26 mouse cellular contexts compared by ENCODE assay signal in the genomic region with DNA sequence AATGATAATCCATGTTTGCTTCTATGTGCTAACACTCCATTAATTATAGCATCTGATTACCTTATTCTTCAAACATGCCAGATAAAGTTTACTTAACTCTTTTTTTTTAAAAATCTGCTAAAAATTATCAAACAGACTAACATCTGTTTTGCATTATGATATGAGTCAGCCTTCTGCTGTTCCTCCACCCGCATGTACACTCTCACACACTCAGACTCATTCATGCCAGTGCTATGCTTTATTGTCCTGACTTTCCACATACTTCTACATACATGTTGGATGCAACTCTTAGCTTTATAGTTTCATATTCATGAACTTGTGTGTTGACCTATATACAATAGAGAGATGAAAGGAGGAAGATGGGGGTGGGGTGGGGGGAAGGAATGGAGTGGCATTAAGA. TPM values are rescaled to one million over a fixed set of nuclear protein-coding genes. Genes with fewer than 3 reads are reported as not detected.
DNase-seq lines count a peak whose midpoint lies in the region; ATAC-seq and TF ChIP-seq lines count a peak whose summit lies in the region.
"Had no signal": no experiment of that assay in that cellular context is flagged by ENCODE, and none has a peak within 500 bp of the region (broad histone marks: within the 10 kb centered on the region; RNA-seq: fewer than 3 reads in every experiment).

No protein-coding gene starts in this region.

- H3K4me2 ChIP-seq in heart, embryonic 11.5 days, result no peak overlapping the region
- H3K4me2 ChIP-seq in limb, embryonic 13.5 days (replicated peaks), result no peak overlapping the region
- H3K4me2 ChIP-seq: forebrain, embryonic 12.5 days; kidney, embryonic 15.5 days; liver, embryonic 15.5 days; midbrain, embryonic 13.5 days; stomach, embryonic 15.5 days had no signal

- no peaks in the 10 kb centered on the region for H3K36me3 ChIP-seq in heart, embryonic 11.5 days (ENCODE audit: control insufficient read depth, insufficient read depth, low read length)
- no peaks in the 10 kb centered on the region for H3K36me3 ChIP-seq in limb, embryonic 13.5 days
- H3K36me3 ChIP-seq: forebrain, embryonic 12.5 days; heart, embryonic 10.5 days; kidney, embryonic 15.5 days; liver, embryonic 15.5 days; midbrain, embryonic 13.5 days; stomach, embryonic 15.5 days had no signal

- intact Hi-C loops in heart, postnatal 14 days (cut with DNase I), result no loop called here
- intact Hi-C loops in gastrocnemius, adult 2 months (cut with DNase I), result no loop called here

- H3K9ac ChIP-seq in heart, embryonic 11.5 days (ENCODE audit: low read depth, low read length), result no peak overlapping the region
- H3K9ac ChIP-seq in limb, embryonic 13.5 days, result no peak overlapping the region
- H3K9ac ChIP-seq: forebrain, embryonic 12.5 days; kidney, embryonic 15.5 days; liver, embryonic 15.5 days; midbrain, embryonic 13.5 days; stomach, embryonic 15.5 days had no signal

- no peak overlapping the region for H3K27ac ChIP-seq in heart, embryonic 11.5 days (ENCODE audit: low read depth, low read length)
- no peak overlapping the region for H3K27ac ChIP-seq in limb, embryonic 13.5 days
- no peak overlapping the region for H3K27ac ChIP-seq in gastrocnemius, adult 2 months
- H3K27ac ChIP-seq: forebrain, embryonic 12.5 days; heart, embryonic 10.5 days; kidney, embryonic 15.5 days; liver, embryonic 15.5 days; midbrain, embryonic 13.5 days; stomach, embryonic 15.5 days had no signal

- 0 out of 2 replicates have a peak, but pooled peaks have one; percentile 22 for ATAC-seq in heart, embryonic 11.5 days (replicated peaks; ENCODE audit: insufficient number of reproducible peaks, low FRiP score, low TSS enrichment)
- ATAC-seq in limb, embryonic 13.5 days (ENCODE audit: low FRiP score, low read depth), result peak; percentile 67; the same call in 1 of the 2 replicates
- ATAC-seq: midbrain, embryonic 13.5 days had no signal

- no peak for TF ChIP-seq CTCF in gastrocnemius, adult 2 months (IDR thresholded peaks at IDR 0.05)

- H3K4me1 ChIP-seq in heart, embryonic 11.5 days (ENCODE audit: control insufficient read depth, insufficient read depth, low read length), result no peaks in the 10 kb centered on the region
- no peaks in the 10 kb centered on the region for H3K4me1 ChIP-seq in limb, embryonic 13.5 days
- H3K4me1 ChIP-seq: forebrain, embryonic 12.5 days; heart, embryonic 10.5 days; kidney, embryonic 15.5 days; liver, embryonic 15.5 days; megakaryocyte, embryonic 14.5 days; midbrain, embryonic 13.5 days; stomach, embryonic 15.5 days had no signal

- no peaks in the 10 kb centered on the region for H3K9me3 ChIP-seq in heart, embryonic 11.5 days (replicated peaks; ENCODE audit: control insufficient read depth, low read length)
- H3K9me3 ChIP-seq in limb, embryonic 13.5 days, result no peaks in the 10 kb centered on the region
- H3K9me3 ChIP-seq: forebrain, embryonic 12.5 days; heart, embryonic 10.5 days; kidney, embryonic 15.5 days; liver, embryonic 15.5 days; megakaryocyte, embryonic 14.5 days; midbrain, embryonic 13.5 days; stomach, embryonic 15.5 days had no signal

- no peaks in the 10 kb centered on the region for H3K27me3 ChIP-seq in heart, embryonic 11.5 days (ENCODE audit: control insufficient read depth, insufficient read depth, low read length)
- H3K27me3 ChIP-seq in limb, embryonic 13.5 days, result no peaks in the 10 kb centered on the region
- H3K27me3 ChIP-seq: forebrain, embryonic 12.5 days; kidney, embryonic 15.5 days; liver, embryonic 15.5 days; megakaryocyte, embryonic 14.5 days; midbrain, embryonic 13.5 days; stomach, embryonic 15.5 days had no signal

- 56% methylated on average over 1 of the region's 1 CpGs for WGBS in heart, embryonic 11.5 days (ENCODE audit: insufficient replicate concordance)
- WGBS in limb, embryonic 13.5 days, result 11% methylated on average over 1 of the region's 1 CpGs

- no peak for DNase-seq in heart, postnatal 14 days
- DNase-seq in retina, postnatal 1 day, result peak; percentile 17
- DNase-seq in retina, embryonic 14.5 days (ENCODE audit: low spot score), result no peak
- DNase-seq in adipocyte (ENCODE audit: low spot score), result peak; percentile 7
- DNase-seq in adrenal gland, postnatal 10 days, result no peak
- DNase-seq in gastrocnemius, adult 2 months, result no peak
- DNase-seq: adrenal gland, postnatal 36 days; cerebellum, adult 9-10 months; heart, postnatal 10 days; kidney, adult 11 months; kidney, postnatal 36 days; liver; lung, postnatal 14 days had no signal

- H3K4me3 ChIP-seq in heart, embryonic 11.5 days (ENCODE audit: low read depth, low read length), result no peak overlapping the region
- H3K4me3 ChIP-seq in limb, embryonic 13.5 days, result no peak overlapping the region
- H3K4me3 ChIP-seq in gastrocnemius, adult 2 months, result no peak overlapping the region
- H3K4me3 ChIP-seq: forebrain, embryonic 12.5 days; heart, embryonic 10.5 days; kidney, embryonic 15.5 days; liver, embryonic 15.5 days; megakaryocyte, embryonic 14.5 days; midbrain, embryonic 13.5 days; stomach, embryonic 15.5 days had no signal

RNA-seq across cellular contexts. Expression of a gene that starts 4.7 kb away (rescaled TPM):
- 0.07 and 0.13 TPM in 2 replicates for polyA plus RNA-seq in heart, embryonic 11.5 days (2014; fragmentation: Nextera tagmentation; extraction: Ambion mirVana)
- total RNA-seq in heart, postnatal 14 days (2021), result not detected
- polyA plus RNA-seq in limb, embryonic 13.5 days (2015; fragmentation: Nextera tagmentation; extraction: Ambion mirVana), result 1.0 and 1.1 TPM in 2 replicates
- not detected for total RNA-seq in adrenal gland, postnatal 10 days (2021)
- total RNA-seq in gastrocnemius, adult 2 months (2021), result not detected
- total RNA-seq: common myeloid progenitor, adult 5-6 weeks; gastrocnemius, adult 18-20 months; heart, postnatal 10 days; monocyte, adult 5-6 weeks; neutrophil, adult 5-6 weeks had no signal

Comparison
In these comparisons a context has a peak if more than half of its experiments do, and no peak if none do; other contexts are left out.
1. DNase-seq: peak in retina, postnatal 1 day (single experiment) and adipocyte (single experiment); none in heart, postnatal 14 days (0 of 2), retina, embryonic 14.5 days (single experiment), adrenal gland, postnatal 10 days (single experiment) and gastrocnemius, adult 2 months (single experiment).